In genomic region chr4:133504300-133504699, GRCm38 (mm10) we compare ENCODE assay signal across 45 mouse cellular contexts. TPM values are rescaled to one million over a fixed set of nuclear protein-coding genes. Genes with fewer than 3 reads are reported as not detected.
"Had no signal": no experiment of that assay in that cellular context is flagged by ENCODE, and none has a peak within 500 bp of the region (broad histone marks: within the 10 kb centered on the region; RNA-seq: fewer than 3 reads in every experiment).

No protein-coding gene starts in this region.

- H3K27ac ChIP-seq: heart, embryonic 10.5 days; heart, embryonic 13.5 days; heart, embryonic 15.5 days; hindbrain, embryonic 10.5 days; hindbrain, embryonic 12.5 days; hindbrain, embryonic 13.5 days; hindbrain, embryonic 14.5 days; hindbrain, embryonic 15.5 days; hindbrain, postnatal 0 days; intestine, embryonic 15.5 days; kidney, embryonic 15.5 days; kidney, postnatal 0 days; layer of hippocampus, adult 2 months had no signal

- H3K4me1 ChIP-seq: heart, embryonic 10.5 days; heart, embryonic 12.5 days; heart, embryonic 13.5 days; heart, embryonic 15.5 days; hindbrain, embryonic 10.5 days; hindbrain, embryonic 12.5 days; hindbrain, embryonic 15.5 days; intestine, embryonic 15.5 days had no signal

- ATAC-seq: hindbrain, embryonic 16.5 days; hindbrain, postnatal 0 days; inflammation-experienced regulatory T-cells, adult 6 months; intestine, embryonic 15.5 days; intestine, embryonic 16.5 days; intestine, postnatal 0 days had no signal

- H3K4me2 ChIP-seq: heart, embryonic 11.5 days; heart, embryonic 12.5 days; heart, embryonic 13.5 days; heart, embryonic 15.5 days; hindbrain, embryonic 12.5 days; hindbrain, embryonic 13.5 days; hindbrain, embryonic 14.5 days; hindbrain, embryonic 15.5 days; intestine, embryonic 15.5 days; kidney, embryonic 15.5 days had no signal

- H3K9me3 ChIP-seq: heart, embryonic 10.5 days; heart, embryonic 12.5 days; heart, embryonic 13.5 days; heart, embryonic 15.5 days; hindbrain, embryonic 10.5 days; hindbrain, embryonic 12.5 days; hindbrain, embryonic 13.5 days; hindbrain, embryonic 15.5 days; intestine, embryonic 15.5 days; kidney, embryonic 15.5 days had no signal

- DNase-seq: heart, postnatal 10 days; heart, postnatal 14 days; heart, postnatal 36 days; heart, postnatal 4 days; kidney, adult 11 months; kidney, adult 18-20 months; kidney, adult 2 months; kidney, adult 8-10 months; kidney, adult 9 months; kidney, postnatal 10 days; kidney, postnatal 14 days; kidney, postnatal 25 days; kidney, postnatal 36 days; kidney, postnatal 4 days; layer of hippocampus, adult 9-11 months; layer of hippocampus, postnatal 36 days had no signal

- H3K36me3 ChIP-seq: heart, embryonic 10.5 days; heart, embryonic 12.5 days; heart, embryonic 13.5 days; heart, embryonic 15.5 days; hindbrain, embryonic 10.5 days; hindbrain, embryonic 12.5 days; hindbrain, embryonic 13.5 days; hindbrain, embryonic 15.5 days; intestine, embryonic 15.5 days; kidney, embryonic 15.5 days had no signal

- H3K9ac ChIP-seq: heart, embryonic 12.5 days; heart, embryonic 13.5 days; heart, embryonic 15.5 days; hindbrain, embryonic 12.5 days; hindbrain, embryonic 13.5 days; hindbrain, embryonic 14.5 days; hindbrain, embryonic 15.5 days; intestine, embryonic 15.5 days; kidney, embryonic 15.5 days had no signal

- H3K4me3 ChIP-seq: heart, embryonic 10.5 days; heart, embryonic 12.5 days; heart, embryonic 13.5 days; heart, embryonic 15.5 days; hindbrain, embryonic 10.5 days; hindbrain, embryonic 12.5 days; hindbrain, embryonic 13.5 days; hindbrain, embryonic 15.5 days; intestine, embryonic 15.5 days; kidney, embryonic 15.5 days; layer of hippocampus, adult 2 months had no signal

RNA-seq across cellular contexts. Expression of gene Trnp1, which starts 6.0 kb away (rescaled TPM):
- total RNA-seq: hematopoietic stem cell, adult 5-6 weeks had no signal
- polyA plus RNA-seq: inflammation-experienced regulatory T-cells, adult 6 months had no signal

RNA-seq across cellular contexts. Expression of gene Kdf1, which starts 14.5 kb away (rescaled TPM):
- total RNA-seq: heart, postnatal 10 days; heart, postnatal 14 days; heart, postnatal 25 days; heart, postnatal 36 days; heart, postnatal 4 days; hematopoietic stem cell, adult 5-6 weeks; layer of hippocampus, postnatal 14 days; layer of hippocampus, postnatal 25 days had no signal
- polyA plus RNA-seq: hindbrain, embryonic 14.5 days had no signal

RNA-seq across cellular contexts. Expression of gene Tent5b, which starts 24.4 kb away (rescaled TPM):
- total RNA-seq: hematopoietic stem cell, adult 5-6 weeks; layer of hippocampus, adult 18-20 months; layer of hippocampus, adult 2 months; layer of hippocampus, postnatal 25 days; layer of hippocampus, postnatal 36 days had no signal
- polyA plus RNA-seq: inflammation-experienced regulatory T-cells, adult 6 months had no signal

RNA-seq across cellular contexts. Expression of gene Nr0b2, which starts 48.9 kb away (rescaled TPM):
- total RNA-seq: hematopoietic stem cell, adult 5-6 weeks; layer of hippocampus, adult 18-20 months; layer of hippocampus, adult 2 months; layer of hippocampus, adult 8-10 months; layer of hippocampus, postnatal 10 days; layer of hippocampus, postnatal 14 days; layer of hippocampus, postnatal 25 days; layer of hippocampus, postnatal 36 days; left cerebral cortex, adult 18-20 months had no signal
- polyA plus RNA-seq: hindbrain, embryonic 11.5 days; hindbrain, embryonic 12.5 days; hindbrain, embryonic 13.5 days; hindbrain, embryonic 14.5 days; hindbrain, embryonic 15.5 days; hindbrain, embryonic 16.5 days; inflammation-experienced regulatory T-cells, adult 6 months; kidney, embryonic 14.5 days had no signal
